Mouse (Mus musculus) neural tube, embryonic 11.5 days (tissue): ENCODE measurements around the gene Rhag. TPM values are rescaled to one million over a fixed set of nuclear protein-coding genes. Genes with fewer than 3 reads are reported as not detected.

Experiments
- ATAC-seq: fragments of 200-750 bp; cut with Nextera tagmentation; 2 replicates; pipeline ENCODE4 v1.8.0; 2017; ENCODE audit warnings: moderate number of reproducible peaks, mild to moderate bottlenecking, moderate TSS enrichment, moderate library complexity; ENCODE audit not compliant: insufficient read depth, low FRiP score, low TSS enrichment
- DNase-seq: peaks from one replicate; pipeline ENCODE4 v3.0.0-alpha.2; 2015; ENCODE audit warnings: low spot score
- H3K27ac ChIP-seq: fragments of 300-500 bp; sonication (generic); 2 replicates; pipeline ENCODE4 v1.5.1; 2014; ENCODE audit warnings: low read depth, mild to moderate bottlenecking, low read length
- H3K27me3 ChIP-seq: fragments of 300-500 bp; sonication (generic); 2 replicates; pipeline ENCODE4 v1.6.1; 2014; ENCODE audit warnings: mild to moderate bottlenecking, low read length, mixed read lengths; ENCODE audit not compliant: control insufficient read depth, insufficient read depth
- H3K36me3 ChIP-seq: fragments of 300-500 bp; sonication (generic); 2 replicates; pipeline ENCODE4 v1.6.1; 2014; ENCODE audit warnings: mild to moderate bottlenecking, low read length, moderate library complexity, mixed read lengths; ENCODE audit not compliant: control insufficient read depth, insufficient read depth
- H3K4me1 ChIP-seq: fragments of 300-500 bp; sonication (generic); 2 replicates; pipeline ENCODE4 v1.6.1; 2014; ENCODE audit warnings: low read length, mixed read lengths; ENCODE audit not compliant: control insufficient read depth, insufficient read depth
- H3K4me2 ChIP-seq: fragments of 300-500 bp; sonication (generic); 2 replicates; pipeline ENCODE4 v1.6.1; 2014; ENCODE audit warnings: low read depth, mild to moderate bottlenecking, moderate library complexity
- H3K4me3 ChIP-seq: fragments of 300-500 bp; sonication (generic); 2 replicates; pipeline ENCODE4 v1.5.1; 2014; ENCODE audit warnings: low read depth, low read length
- H3K9ac ChIP-seq: fragments of 300-500 bp; sonication (generic); 2 replicates; pipeline ENCODE4 v1.6.1; 2014; ENCODE audit warnings: mild to moderate bottlenecking, low read length
- H3K9me3 ChIP-seq: fragments of 300-500 bp; sonication (generic); 2 replicates; pipeline ENCODE4 v1.6.1; 2016; ENCODE audit warnings: low read length; ENCODE audit not compliant: control insufficient read depth
- WGBS: fragments of 180-500 bp; shearing (Covaris S2); extraction: QIAGEN DNeasy Blood & Tissue Kit; methylation state at CpG from one replicate; pipeline ENCODE4 v1.1.7; 2014; 5-methylcytosine and 5-hydroxymethylcytosine counted together
- polyA plus RNA-seq: library from polyadenylated mRNA; unstranded; fragments of >200 nt; fragmentation: Nextera tagmentation; extraction: Ambion mirVana; gene quantifications from 2 replicates; pipeline ENCODE4 v1.2.1, GENCODE M21; 2014

The Rhag gene
- polyA plus RNA-seq, 1 experiment from 2014 or later: 6.9 TPM

DNA sequence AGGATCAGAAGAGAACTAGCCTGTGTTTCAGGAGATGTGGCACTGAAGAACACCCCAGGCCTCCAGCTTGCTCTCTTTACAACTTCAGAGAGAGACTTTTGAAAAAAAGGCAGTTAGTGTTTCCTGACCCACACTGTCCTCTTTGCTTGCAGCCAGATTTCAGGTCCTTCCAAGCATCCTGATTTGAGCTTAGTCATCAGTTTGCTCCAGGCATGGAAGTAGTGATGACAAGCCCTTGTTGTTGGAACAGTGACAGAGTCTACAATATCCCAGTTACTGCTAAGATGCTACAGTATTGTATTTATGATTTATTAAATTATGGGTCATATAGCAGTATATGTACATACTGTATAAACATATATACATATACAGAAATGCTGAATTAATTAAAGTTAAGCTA is 2.9 kb upstream of the Rhag start:
- Histone ChIP-seq H3K4me2 (no peak overlapping the region), H3K9ac (no peak overlapping the region), H3K36me3 (no peaks in the 10 kb centered on the region), H3K27me3 (no peaks in the 10 kb centered on the region), H3K27ac (no peak overlapping the region), H3K9me3 (no peaks in the 10 kb centered on the region), H3K4me3 (no peak overlapping the region), H3K4me1 (no peaks in the 10 kb centered on the region)
- ATAC-seq (no peak), DNase-seq (no peak)

DNA sequence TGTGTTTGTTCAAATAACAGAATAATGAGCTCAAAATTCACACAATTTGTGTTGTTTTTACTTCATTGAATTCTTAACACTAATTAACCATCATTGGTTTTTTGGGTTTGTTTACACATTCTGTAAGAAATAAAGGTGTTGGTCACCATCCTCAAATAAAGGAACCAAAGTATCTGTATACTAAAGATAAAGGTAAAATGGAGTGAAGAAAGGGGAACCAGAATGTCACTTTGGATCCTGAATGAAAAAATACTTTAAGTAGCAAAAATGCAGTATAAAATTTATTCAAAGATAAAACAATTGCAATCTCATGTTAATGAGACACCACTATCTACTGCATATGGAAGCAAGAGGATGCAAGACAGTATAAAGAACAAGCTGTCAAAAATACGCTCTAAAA is 634 bp downstream of the Rhag start:
- ATAC-seq (no peak), DNase-seq (no peak)
- H3K9me3 ChIP-seq: no peaks in the 10 kb centered on the region
- no peak overlapping the region for H3K4me2 ChIP-seq
- no peaks in the 10 kb centered on the region for H3K27me3 ChIP-seq
- H3K4me3 ChIP-seq: no peak overlapping the region
- no peak overlapping the region for H3K9ac ChIP-seq
- no peaks in the 10 kb centered on the region for H3K4me1 ChIP-seq
- H3K36me3 ChIP-seq: no peaks in the 10 kb centered on the region
- WGBS: 90% methylated on average over 1 of the region's 1 CpGs
- H3K27ac ChIP-seq: no peak overlapping the region

DNA sequence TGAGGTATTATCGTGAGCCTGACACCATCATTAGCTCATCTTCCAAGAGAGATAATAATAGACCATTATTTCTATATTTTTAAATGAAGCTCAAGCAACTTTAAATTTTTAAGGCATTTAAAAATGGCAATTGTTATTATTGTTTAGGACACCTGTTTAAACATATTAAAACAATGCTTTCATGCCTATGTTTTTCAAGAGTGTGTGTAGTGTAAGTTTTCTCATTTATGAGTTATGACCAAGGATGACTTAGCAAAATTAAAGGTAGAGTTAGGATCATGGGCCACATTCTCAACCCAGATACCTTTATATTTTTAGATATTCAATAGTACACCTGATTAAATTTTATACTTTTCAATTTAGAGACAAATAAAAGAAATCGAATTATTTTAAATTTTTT is 1.3 kb downstream of the Rhag start:
- H3K27me3 ChIP-seq: no peaks in the 10 kb centered on the region
- no peak overlapping the region for H3K9ac ChIP-seq
- DNase-seq (no peak), ATAC-seq (no peak)
- H3K27ac ChIP-seq: no peak overlapping the region
- H3K4me2 ChIP-seq: no peak overlapping the region
- H3K4me3 ChIP-seq: no peak overlapping the region
- H3K9me3 ChIP-seq: no peaks in the 10 kb centered on the region
- no peaks in the 10 kb centered on the region for H3K4me1 ChIP-seq
- no peaks in the 10 kb centered on the region for H3K36me3 ChIP-seq
- 81% methylated on average over 2 of the region's 2 CpGs for WGBS

DNA sequence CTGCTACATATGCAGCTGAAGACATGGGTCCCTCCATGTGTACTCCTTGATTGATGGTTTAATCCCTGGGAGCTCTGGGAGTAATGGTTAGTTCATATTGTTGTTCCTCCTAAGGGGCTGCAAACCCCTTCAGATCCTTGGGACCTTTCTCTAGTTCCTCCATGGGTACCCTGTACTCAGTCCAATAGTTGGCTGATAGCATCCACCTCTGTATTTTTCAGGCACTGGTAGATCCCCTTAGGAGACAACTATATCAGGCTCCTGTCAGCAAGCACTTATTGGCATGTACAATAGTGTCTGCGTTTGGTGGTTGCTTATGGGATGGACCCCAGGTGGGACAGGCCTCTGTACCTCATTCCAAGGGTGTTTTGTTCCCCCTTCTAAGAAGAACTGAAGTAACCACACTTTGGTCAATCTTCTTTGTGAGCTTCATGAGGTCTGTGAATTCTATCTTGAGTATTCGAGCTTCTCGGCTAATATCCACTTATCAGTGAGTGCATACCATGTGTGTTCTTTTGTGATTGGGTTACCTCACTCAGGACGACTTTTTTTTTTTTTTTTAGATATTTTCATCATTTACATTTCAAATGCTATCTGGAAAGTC is 6.5 kb downstream of the Rhag start:
- Histone ChIP-seq H3K4me2 (no peak overlapping the region), H3K9me3 (no peaks in the 10 kb centered on the region), H3K4me3 (no peak overlapping the region), H3K27ac (no peak overlapping the region), H3K4me1 (no peaks in the 10 kb centered on the region), H3K27me3 (no peaks in the 10 kb centered on the region), H3K9ac (no peak overlapping the region), H3K36me3 (no peaks in the 10 kb centered on the region)
- ATAC-seq (no peak), DNase-seq (no peak)
- 77% methylated on average over 4 of the region's 4 CpGs for WGBS

DNA sequence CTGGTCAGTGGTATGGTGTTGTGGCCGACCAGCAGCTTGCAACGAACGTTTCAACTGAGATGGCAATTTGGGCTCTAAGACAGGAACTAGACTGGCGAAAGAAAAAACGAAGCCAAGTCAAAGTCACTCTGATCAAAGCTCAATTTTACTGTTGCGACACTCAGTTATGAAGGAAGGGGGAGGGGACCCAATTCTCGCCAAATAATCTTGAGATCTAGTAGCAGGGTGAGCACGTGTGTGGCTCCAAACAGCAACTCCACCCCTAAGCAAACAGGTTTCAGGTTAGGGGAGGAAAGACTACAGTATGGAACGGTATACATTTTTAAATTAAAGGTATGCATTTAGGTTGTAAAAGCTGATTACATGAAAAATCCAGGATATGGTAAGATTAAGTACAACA is 10.6 kb downstream of the Rhag start:
- DNase-seq (no peak), ATAC-seq (no peak)
- Histone ChIP-seq H3K4me1 (no peaks in the 10 kb centered on the region), H3K36me3 (no peaks in the 10 kb centered on the region), H3K4me2 (no peak overlapping the region), H3K27me3 (no peaks in the 10 kb centered on the region), H3K27ac (no peak overlapping the region), H3K9ac (no peak overlapping the region), H3K9me3 (no peaks in the 10 kb centered on the region), H3K4me3 (no peak overlapping the region)
- WGBS: 87% methylated on average over 9 of the region's 9 CpGs

DNA sequence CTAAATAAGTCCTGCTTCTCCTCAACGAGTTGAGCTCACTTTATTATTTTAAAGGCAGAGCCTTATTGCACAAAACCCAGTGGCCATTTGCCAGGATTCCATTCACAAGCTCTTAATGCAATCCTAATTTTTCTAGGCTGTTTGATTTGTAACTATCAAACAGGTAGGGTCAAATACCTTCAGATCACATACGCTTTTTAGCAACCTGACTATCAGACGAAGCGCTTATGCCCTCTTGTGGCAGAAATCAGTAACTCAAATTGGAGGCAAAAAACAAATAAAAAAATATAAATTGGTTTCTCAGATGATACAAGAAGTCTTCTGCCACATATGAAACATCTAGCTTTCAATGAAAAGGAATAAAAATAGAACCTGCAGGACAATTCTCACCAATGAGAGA is 12.9 kb downstream of the Rhag start:
- Histone ChIP-seq H3K4me3 (no peak overlapping the region), H3K9me3 (no peaks in the 10 kb centered on the region), H3K9ac (no peak overlapping the region), H3K4me2 (no peak overlapping the region), H3K4me1 (no peaks in the 10 kb centered on the region), H3K36me3 (no peaks in the 10 kb centered on the region), H3K27me3 (no peaks in the 10 kb centered on the region), H3K27ac (no peak overlapping the region)
- WGBS: 31% methylated on average over 4 of the region's 4 CpGs
- DNase-seq (no peak), ATAC-seq (no peak)

- no peaks in the 10 kb centered on the region for H3K27me3 ChIP-seq
- no peaks in the 10 kb centered on the region for H3K36me3 ChIP-seq
- no peak overlapping the region for H3K4me3 ChIP-seq
- no peak for ATAC-seq
- WGBS: 61% methylated on average over 8 of the region's 8 CpGs
- peak; percentile 26 for DNase-seq
- no peak overlapping the region for H3K4me2 ChIP-seq
- H3K4me1 ChIP-seq: no peaks in the 10 kb centered on the region
- no peaks in the 10 kb centered on the region for H3K9me3 ChIP-seq
- H3K9ac ChIP-seq: no peak overlapping the region
- no peak overlapping the region for H3K27ac ChIP-seq
Measured at GRCm38 (mm10) chr17:40824549-40824948, 13.6 kb downstream of the Rhag start.

- Histone ChIP-seq H3K4me1 (no peaks in the 10 kb centered on the region), H3K4me2 (no peak overlapping the region), H3K9ac (no peak overlapping the region), H3K27ac (no peak overlapping the region), H3K36me3 (no peaks in the 10 kb centered on the region), H3K27me3 (no peaks in the 10 kb centered on the region), H3K4me3 (no peak overlapping the region), H3K9me3 (no peaks in the 10 kb centered on the region)
- ATAC-seq: no peak
- 67% methylated on average over 2 of the region's 2 CpGs for WGBS
- no peak for DNase-seq
Measured at GRCm38 (mm10) chr17:40831870-40832269, 20.9 kb downstream of the Rhag start.

- no peak overlapping the region for H3K4me3 ChIP-seq
- ATAC-seq (no peak), DNase-seq (peak; percentile 30)
- H3K27me3 ChIP-seq: no peaks in the 10 kb centered on the region
- no peaks in the 10 kb centered on the region for H3K9me3 ChIP-seq
- H3K36me3 ChIP-seq: no peaks in the 10 kb centered on the region
- H3K27ac ChIP-seq: no peak overlapping the region
- no peaks in the 10 kb centered on the region for H3K4me1 ChIP-seq
- no peak overlapping the region for H3K4me2 ChIP-seq
- no peak overlapping the region for H3K9ac ChIP-seq
Measured at GRCm38 (mm10) chr17:40837308-40837707, 26.4 kb downstream of the Rhag start.
